Comparison of ENCODE assay signal across 10 mouse cellular contexts in the genomic region with DNA sequence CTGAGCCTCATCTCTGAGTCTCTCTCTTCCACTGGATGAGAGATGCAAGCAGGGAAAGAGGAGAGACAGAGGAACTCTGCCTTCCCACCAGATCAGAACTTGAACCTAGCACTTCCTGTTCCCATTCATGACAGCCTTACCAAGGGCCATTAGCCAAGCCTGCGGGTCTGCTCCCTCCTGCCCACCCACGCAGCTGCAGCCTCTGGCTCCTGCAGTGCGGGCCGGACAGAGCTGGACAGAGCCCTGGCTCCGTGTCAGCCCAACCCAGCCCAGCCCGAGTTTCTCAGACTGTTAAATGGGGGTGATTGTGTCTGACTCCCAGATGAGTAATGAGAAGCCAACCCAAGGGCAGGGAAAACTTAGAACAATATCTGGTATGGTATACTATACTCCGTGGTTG. TPM values are rescaled to one million over a fixed set of nuclear protein-coding genes. Genes with fewer than 3 reads are reported as not detected.
DNase-seq lines count a peak whose midpoint lies in the region; ATAC-seq and TF ChIP-seq lines count a peak whose summit lies in the region.
"Had no signal": no experiment of that assay in that cellular context is flagged by ENCODE, and none has a peak within 500 bp of the region (broad histone marks: within the 10 kb centered on the region; RNA-seq: fewer than 3 reads in every experiment).

No protein-coding gene starts in this region.

- no peak overlapping the region for H3K4me2 ChIP-seq in heart, embryonic 11.5 days
- H3K4me2 ChIP-seq in stomach, postnatal 0 days (replicated peaks; ENCODE audit: low read depth): no peak overlapping the region
- H3K4me2 ChIP-seq: neural tube, embryonic 13.5 days had no signal

- no peak for TF ChIP-seq CTCF in embryonic fibroblast, embryonic 13.5 days (IDR thresholded peaks at IDR 0.05; ENCODE audit: borderline replicate concordance, insufficient read depth, low read length)
- TF ChIP-seq CTCF in stomach, postnatal 0 days (IDR thresholded peaks at IDR 0.05; ENCODE audit: low read depth): no peak

- 45% methylated on average over 7 of the region's 7 CpGs for WGBS in heart, embryonic 11.5 days (ENCODE audit: insufficient replicate concordance)
- 24% methylated on average over 7 of the region's 7 CpGs for WGBS in stomach, postnatal 0 days

- H3K27me3 ChIP-seq in heart, embryonic 11.5 days (ENCODE audit: control insufficient read depth, insufficient read depth, low read length): peaks cover 22% of the 10 kb centered on the region
- no peaks in the 10 kb centered on the region for H3K27me3 ChIP-seq in stomach, postnatal 0 days (ENCODE audit: control insufficient read depth, insufficient read depth, low read length)
- H3K27me3 ChIP-seq: neural tube, embryonic 13.5 days had no signal

- peak; percentile 96 for DNase-seq in heart, adult 11 months
- peak; percentile 18 to 44 for DNase-seq in left cerebral cortex, postnatal 14 days (ENCODE audit: low spot score in 2 of 2)
- DNase-seq in left cerebral cortex, adult 11 months (ENCODE audit: low spot score): no peak
- DNase-seq in lung, postnatal 10 days: peak; percentile 62
- no peak for DNase-seq in stomach, postnatal 0 days (ENCODE audit: low spot score)
- no peak for DNase-seq in layer of hippocampus, adult 8-10 months (ENCODE audit: low spot score in 2 of 2)

- ATAC-seq in heart, embryonic 11.5 days (replicated peaks; ENCODE audit: insufficient number of reproducible peaks, low FRiP score, low TSS enrichment): no peak
- no peak for ATAC-seq in stomach, postnatal 0 days (ENCODE audit: low FRiP score, low TSS enrichment)

- H3K27ac ChIP-seq in heart, embryonic 11.5 days (ENCODE audit: low read depth, low read length): no peak overlapping the region
- peak overlapping the region; percentile 7; the same call in 1 of the 2 replicates for H3K27ac ChIP-seq in embryonic fibroblast, embryonic 13.5 days (ENCODE audit: insufficient read depth, low read length)
- no peak overlapping the region for H3K27ac ChIP-seq in stomach, postnatal 0 days (replicated peaks)
- H3K27ac ChIP-seq: liver, embryonic 14.5 days had no signal

- no peaks in the 10 kb centered on the region for H3K4me1 ChIP-seq in heart, embryonic 11.5 days (ENCODE audit: control insufficient read depth, insufficient read depth, low read length)
- H3K4me1 ChIP-seq in embryonic fibroblast, embryonic 13.5 days (ENCODE audit: control insufficient read depth, insufficient read depth, low read length): peaks cover 11% of the 10 kb centered on the region; the same call in 1 of the 2 replicates
- H3K4me1 ChIP-seq in stomach, postnatal 0 days (replicated peaks; ENCODE audit: control insufficient read depth, insufficient read depth): no peaks in the 10 kb centered on the region

- H3K4me3 ChIP-seq in heart, embryonic 11.5 days (ENCODE audit: low read depth, low read length): no peak overlapping the region
- no peak overlapping the region for H3K4me3 ChIP-seq in embryonic fibroblast, embryonic 13.5 days (ENCODE audit: insufficient read depth, low read length)
- no peak overlapping the region for H3K4me3 ChIP-seq in stomach, postnatal 0 days (ENCODE audit: low read depth, low read length)
- H3K4me3 ChIP-seq: neural tube, embryonic 13.5 days had no signal

- TF ChIP-seq EP300 in stomach, postnatal 0 days (optimal IDR thresholded peaks at IDR 0.05): no peak

- intact Hi-C loops in left cerebral cortex, postnatal 14 days (cut with DNase I): no loop called here

- H3K9me3 ChIP-seq in heart, embryonic 11.5 days (replicated peaks; ENCODE audit: control insufficient read depth, low read length): no peaks in the 10 kb centered on the region
- no peaks in the 10 kb centered on the region for H3K9me3 ChIP-seq in stomach, postnatal 0 days (ENCODE audit: control insufficient read depth, low read length)
- H3K9me3 ChIP-seq: neural tube, embryonic 13.5 days had no signal

- no peaks in the 10 kb centered on the region for H3K36me3 ChIP-seq in heart, embryonic 11.5 days (ENCODE audit: control insufficient read depth, insufficient read depth, low read length)
- H3K36me3 ChIP-seq in stomach, postnatal 0 days (ENCODE audit: control insufficient read depth, insufficient read depth, low read length): no peaks in the 10 kb centered on the region
- H3K36me3 ChIP-seq: neural tube, embryonic 13.5 days had no signal

- no peak overlapping the region for H3K9ac ChIP-seq in heart, embryonic 11.5 days (ENCODE audit: low read depth, low read length)
- no peak overlapping the region for H3K9ac ChIP-seq in stomach, postnatal 0 days (ENCODE audit: low read length)
- H3K9ac ChIP-seq: liver, embryonic 14.5 days; neural tube, embryonic 13.5 days had no signal

- no peak for TF ChIP-seq POLR2A in embryonic fibroblast, embryonic 13.5 days (IDR thresholded peaks at IDR 0.05; ENCODE audit: low read depth, low read length)

RNA-seq across cellular contexts. Expression of gene Cyth4, which starts 38.4 kb away (rescaled TPM):
- 1.3 and 2.0 TPM in 2 replicates for polyA plus RNA-seq in heart, embryonic 11.5 days (2014; fragmentation: Nextera tagmentation; extraction: Ambion mirVana)
- 10 to 100 TPM; 11.6 to 12.3 TPM for total RNA-seq in left cerebral cortex, postnatal 14 days (2021)
- 0.20 and 1.3 TPM in 2 replicates for polyA plus RNA-seq in embryonic fibroblast, embryonic 13.5 days (2011; ENCODE audit: insufficient read length, low read depth, missing spikeins)
- 5.2 and 5.8 TPM in 2 replicates for polyA plus RNA-seq in stomach, postnatal 0 days (2015; fragmentation: Nextera tagmentation; extraction: Ambion mirVana)
- 10 to 100 TPM; 21.5 to 50.0 (median 36.0) TPM for total RNA-seq in layer of hippocampus, adult 8-10 months (2022)

Comparison
In these comparisons a context has a peak if more than half of its experiments do, and no peak if none do; other contexts are left out.
1. DNase-seq: peak in heart, adult 11 months (single experiment), left cerebral cortex, postnatal 14 days (2 of 2) and lung, postnatal 10 days (single experiment); none in left cerebral cortex, adult 11 months (single experiment), stomach, postnatal 0 days (single experiment) and layer of hippocampus, adult 8-10 months (0 of 2).